Mouse (Mus musculus) forebrain, embryonic 13.5 days (tissue): ENCODE results near the gene Usp11. TPM values are rescaled to one million over a fixed set of nuclear protein-coding genes. Genes with fewer than 3 reads are reported as not detected.
"Not testable (repeated sequence)": the region's sequence is repeated elsewhere in the genome, so short reads cannot be mapped to it uniquely, and the experiment has no call there.

ENCODE experiments used
- ATAC-seq: fragments of 200-750 bp; cut with Nextera tagmentation; 2 replicates; pipeline ENCODE4 v1.8.0; 2017
- H3K27ac ChIP-seq: fragments of 300-500 bp; sonication (generic); 2 replicates; pipeline ENCODE4 v1.5.1; 2015; ENCODE audit warnings: inconsistent platforms, mild to moderate bottlenecking, moderate library complexity
- H3K27me3 ChIP-seq: fragments of 300-500 bp; sonication (generic); 2 replicates; pipeline ENCODE4 v1.6.1; 2015; ENCODE audit warnings: mild to moderate bottlenecking, inconsistent platforms
- H3K36me3 ChIP-seq: fragments of 300-500 bp; sonication (generic); 2 replicates; pipeline ENCODE4 v1.6.1; 2015; ENCODE audit warnings: mild to moderate bottlenecking, inconsistent platforms; ENCODE audit not compliant: poor library complexity, severe bottlenecking
- H3K4me1 ChIP-seq: fragments of 300-500 bp; sonication (generic); 2 replicates; pipeline ENCODE4 v1.6.1; 2015; ENCODE audit warnings: inconsistent platforms
- H3K4me2 ChIP-seq: fragments of 300-500 bp; sonication (generic); 2 replicates; pipeline ENCODE4 v1.6.1; 2015; ENCODE audit warnings: inconsistent platforms, mild to moderate bottlenecking, moderate library complexity
- H3K4me3 ChIP-seq: fragments of 300-500 bp; sonication (generic); 2 replicates; pipeline ENCODE4 v1.5.1; 2015; ENCODE audit warnings: mild to moderate bottlenecking, inconsistent platforms
- H3K9ac ChIP-seq: fragments of 300-500 bp; sonication (generic); 2 replicates; pipeline ENCODE4 v1.6.1; 2015; ENCODE audit warnings: mild to moderate bottlenecking, inconsistent platforms
- H3K9me3 ChIP-seq: fragments of 300-500 bp; sonication (generic); replicated peaks from 2 replicates; pipeline ENCODE4 v1.6.1; 2016; ENCODE audit warnings: inconsistent platforms
- WGBS: fragments of 180-500 bp; shearing (Covaris S2); methylation state at CpG from one replicate; pipeline ENCODE4 v1.1.7; 2015; 5-methylcytosine and 5-hydroxymethylcytosine counted together
- polyA plus RNA-seq: library from polyadenylated mRNA; unstranded; fragments of >200 nt; fragmentation: Nextera tagmentation; extraction: Ambion mirVana; gene quantifications from 2 replicates; pipeline ENCODE4 v1.2.1, GENCODE M21; 2015

The Usp11 gene
- polyA plus RNA-seq, 1 experiment from 2014 or later = 69.6 TPM

GRCm38 (mm10) chrX:20692616-20693015, 11.1 kb upstream of the Usp11 start:
- H3K36me3 ChIP-seq = peaks cover 48% of the 10 kb centered on the region
- no peak for ATAC-seq
- no peak overlapping the region for H3K27ac ChIP-seq
- 83% methylated on average over 1 of the region's 1 CpGs for WGBS
- H3K4me1 ChIP-seq = peaks cover 14% of the 10 kb centered on the region
- no peaks in the 10 kb centered on the region for H3K27me3 ChIP-seq
- H3K4me2 ChIP-seq = no peak overlapping the region
- no peak overlapping the region for H3K9ac ChIP-seq
- H3K4me3 ChIP-seq = no peak overlapping the region
- no peaks in the 10 kb centered on the region; the same call in 1 of the 2 replicates for H3K9me3 ChIP-seq

DNA sequence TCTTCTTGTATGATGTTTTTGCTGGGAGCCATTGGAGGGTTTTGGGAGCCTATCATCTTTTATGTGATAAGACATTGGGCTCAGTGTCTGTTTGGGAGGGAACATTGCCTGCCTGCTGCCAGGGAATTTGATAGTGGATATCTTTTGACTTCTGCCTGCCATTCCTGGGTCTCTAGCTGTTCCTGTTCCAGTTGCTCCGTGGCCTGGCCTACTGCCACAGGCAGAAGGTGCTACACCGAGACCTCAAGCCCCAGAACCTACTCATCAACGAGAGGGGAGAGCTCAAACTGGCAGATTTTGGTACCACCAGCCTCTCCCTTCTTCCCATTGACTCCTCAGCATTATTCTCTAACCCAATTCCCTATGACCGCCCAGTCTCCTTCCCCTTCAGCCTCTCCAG, 7.9 kb upstream of the Usp11 start:
- peaks cover 64% of the 10 kb centered on the region for H3K36me3 ChIP-seq
- H3K27ac ChIP-seq = no peak overlapping the region
- WGBS = 88% methylated on average over 4 of the region's 4 CpGs
- no peak overlapping the region for H3K4me2 ChIP-seq
- H3K4me3 ChIP-seq = no peak overlapping the region
- 0 out of 2 replicates have a peak, but pooled peaks cover 2% of the 10 kb centered on the region for H3K4me1 ChIP-seq
- no peaks in the 10 kb centered on the region for H3K9me3 ChIP-seq
- ATAC-seq = no peak
- H3K27me3 ChIP-seq = no peaks in the 10 kb centered on the region
- H3K9ac ChIP-seq = no peak overlapping the region

- peak overlapping the region; percentile 52 for H3K4me2 ChIP-seq
- H3K36me3 ChIP-seq = peaks cover 3% of the 10 kb centered on the region; the same call in 1 of the 2 replicates
- H3K9me3 ChIP-seq = no peaks in the 10 kb centered on the region
- H3K4me3 ChIP-seq = peak overlapping the region; percentile 62
- H3K27me3 ChIP-seq = no peaks in the 10 kb centered on the region
- WGBS = 19% methylated on average over 32 of the region's 32 CpGs
- H3K27ac ChIP-seq = peak overlapping the region; percentile 93
- ATAC-seq = peak; percentile 94
- peak overlapping the region; percentile 72 for H3K9ac ChIP-seq
- no peaks in the 10 kb centered on the region for H3K4me1 ChIP-seq
Measured at GRCm38 (mm10) chrX:20704295-20705082, 783 bp downstream of the Usp11 start.

- Histone ChIP-seq H3K27me3 (no peaks in the 10 kb centered on the region), H3K9ac (peak overlapping the region; percentile 72; the same call in 1 of the 2 replicates), H3K9me3 (no peaks in the 10 kb centered on the region), H3K27ac (no peak overlapping the region), H3K4me1 (no peaks in the 10 kb centered on the region), H3K4me3 (peak overlapping the region; percentile 62), H3K36me3 (no peaks in the 10 kb centered on the region), H3K4me2 (peak overlapping the region; percentile 52)
- 29% methylated on average over 3 of the region's 3 CpGs for WGBS
- no peak for ATAC-seq
Measured at GRCm38 (mm10) chrX:20705083-20705402, 1.3 kb downstream of the Usp11 start.

DNA sequence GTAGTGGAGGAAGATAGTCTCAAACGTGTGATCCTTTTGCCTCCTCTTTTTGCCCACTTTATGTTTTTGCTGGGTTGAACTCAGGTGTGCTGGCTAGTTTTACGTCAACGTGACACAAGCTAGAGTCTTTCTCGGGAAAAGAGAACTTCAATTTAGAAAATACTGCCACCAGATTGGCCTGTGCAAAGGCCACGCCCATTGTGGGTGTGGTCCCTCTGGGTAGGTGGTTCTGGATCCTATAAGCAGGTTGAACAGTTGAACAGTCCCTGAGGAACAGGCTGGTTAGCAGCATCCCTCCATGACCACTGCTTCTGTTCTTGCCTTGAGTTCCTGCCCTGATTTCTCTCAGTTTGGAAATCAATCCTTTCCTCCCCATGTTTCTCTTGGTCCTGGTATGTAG, 25.0 kb downstream of the Usp11 start:
- no peak overlapping the region for H3K9ac ChIP-seq
- no peak for ATAC-seq
- H3K27ac ChIP-seq = no peak overlapping the region
- H3K4me1 ChIP-seq = no peaks in the 10 kb centered on the region
- H3K4me2 ChIP-seq = no peak overlapping the region
- WGBS = 73% methylated on average over 5 of the region's 5 CpGs
- H3K36me3 ChIP-seq = no peaks in the 10 kb centered on the region
- H3K4me3 ChIP-seq = no peak overlapping the region
- no peaks in the 10 kb centered on the region for H3K27me3 ChIP-seq
- H3K9me3 ChIP-seq = no peaks in the 10 kb centered on the region

- not testable (repeated sequence) for H3K4me3 ChIP-seq, H3K9me3 ChIP-seq, H3K9ac ChIP-seq, H3K4me1 ChIP-seq, ATAC-seq, H3K27ac ChIP-seq, H3K27me3 ChIP-seq, H3K4me2 ChIP-seq, H3K36me3 ChIP-seq
- 39% methylated on average over 10 of the region's 10 CpGs for WGBS
Measured at GRCm38 (mm10) chrX:20730048-20730447, 26.3 kb downstream of the Usp11 start.

- H3K9ac ChIP-seq = no peak overlapping the region
- H3K27ac ChIP-seq = no peak overlapping the region
- WGBS = 93% methylated on average over 4 of the region's 4 CpGs
- no peaks in the 10 kb centered on the region for H3K36me3 ChIP-seq
- H3K9me3 ChIP-seq = no peaks in the 10 kb centered on the region
- no peaks in the 10 kb centered on the region for H3K4me1 ChIP-seq
- H3K4me2 ChIP-seq = no peak overlapping the region
- no peaks in the 10 kb centered on the region for H3K27me3 ChIP-seq
- no peak overlapping the region for H3K4me3 ChIP-seq
- ATAC-seq = no peak
Measured at GRCm38 (mm10) chrX:20736479-20736878, 32.8 kb downstream of the Usp11 start.

- no peak overlapping the region for H3K9ac ChIP-seq
- H3K27me3 ChIP-seq = no peaks in the 10 kb centered on the region
- ATAC-seq = no peak
- WGBS = 93% methylated on average over 2 of the region's 2 CpGs
- no peak overlapping the region for H3K4me3 ChIP-seq
- H3K4me2 ChIP-seq = no peak overlapping the region
- no peak overlapping the region for H3K27ac ChIP-seq
- no peaks in the 10 kb centered on the region for H3K36me3 ChIP-seq
- H3K4me1 ChIP-seq = no peaks in the 10 kb centered on the region
- H3K9me3 ChIP-seq = no peaks in the 10 kb centered on the region
Measured at GRCm38 (mm10) chrX:20748829-20749228, 45.1 kb downstream of the Usp11 start.

DNA sequence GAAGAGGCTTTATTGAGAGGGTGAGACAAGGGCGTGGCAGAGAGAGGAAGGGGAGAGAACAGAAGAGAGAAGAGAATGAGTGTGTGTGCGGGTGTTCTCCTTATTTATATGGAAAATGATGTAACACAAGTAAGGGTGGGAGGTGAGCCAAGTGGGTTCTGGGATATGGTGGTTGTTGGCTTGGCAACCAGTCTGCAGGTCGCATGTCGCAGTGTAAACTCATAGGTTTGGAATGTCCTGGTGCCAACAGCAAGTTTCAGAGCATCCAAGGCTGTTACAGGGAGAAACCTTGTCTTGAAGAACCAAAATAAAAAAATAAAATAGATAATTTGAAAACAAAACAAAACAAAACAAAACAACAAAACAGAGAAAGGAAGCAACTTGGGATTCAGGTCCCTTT, 57.5 kb downstream of the Usp11 start:
- WGBS = 90% methylated on average over 4 of the region's 4 CpGs

More for the DNA sequence above, 57.5 kb downstream of the Usp11 start:
- Histone ChIP-seq H3K36me3 (no peaks in the 10 kb centered on the region), H3K4me2 (no peak overlapping the region), H3K9ac (no peak overlapping the region), H3K27ac (no peak overlapping the region), H3K4me3 (no peak overlapping the region), H3K27me3 (no peaks in the 10 kb centered on the region), H3K9me3 (no peaks in the 10 kb centered on the region), H3K4me1 (no peaks in the 10 kb centered on the region)
- no peak for ATAC-seq

Other genes starting within 250 kb of the Usp11 start
- 0.53 and 0.57 TPM in 2 replicates for gene Rgn, start 154.1 kb upstream of the Usp11 start, polyA plus RNA-seq
- gene Rbm10, start 86.4 kb upstream of the Usp11 start, polyA plus RNA-seq = 76.6 and 83.1 TPM in 2 replicates
- 203 and 233 TPM in 2 replicates for gene Ndufb11, start 86.3 kb upstream of the Usp11 start, polyA plus RNA-seq
- gene Uba1, start 45.6 kb upstream of the Usp11 start, polyA plus RNA-seq = 334 and 366 TPM in 2 replicates
- gene Cdk16, start 16.0 kb upstream of the Usp11 start, polyA plus RNA-seq = 101 and 106 TPM in 2 replicates
- gene Araf, start 93.9 kb downstream of the Usp11 start, polyA plus RNA-seq = 167 and 187 TPM in 2 replicates
- gene Timp1, start 166.3 kb downstream of the Usp11 start, polyA plus RNA-seq = 2.2 and 4.4 TPM in 2 replicates
- gene Syn1, start 217.1 kb downstream of the Usp11 start, polyA plus RNA-seq = 12.2 and 13.8 TPM in 2 replicates
- 4.5 and 5.6 TPM in 2 replicates for gene Cfp, start 227.6 kb downstream of the Usp11 start, polyA plus RNA-seq
- 20.0 TPM in 2 replicates for gene Elk1, start 246.7 kb downstream of the Usp11 start, polyA plus RNA-seq